ENCODE assay signal across 8 mouse cellular contexts in the genomic region with DNA sequence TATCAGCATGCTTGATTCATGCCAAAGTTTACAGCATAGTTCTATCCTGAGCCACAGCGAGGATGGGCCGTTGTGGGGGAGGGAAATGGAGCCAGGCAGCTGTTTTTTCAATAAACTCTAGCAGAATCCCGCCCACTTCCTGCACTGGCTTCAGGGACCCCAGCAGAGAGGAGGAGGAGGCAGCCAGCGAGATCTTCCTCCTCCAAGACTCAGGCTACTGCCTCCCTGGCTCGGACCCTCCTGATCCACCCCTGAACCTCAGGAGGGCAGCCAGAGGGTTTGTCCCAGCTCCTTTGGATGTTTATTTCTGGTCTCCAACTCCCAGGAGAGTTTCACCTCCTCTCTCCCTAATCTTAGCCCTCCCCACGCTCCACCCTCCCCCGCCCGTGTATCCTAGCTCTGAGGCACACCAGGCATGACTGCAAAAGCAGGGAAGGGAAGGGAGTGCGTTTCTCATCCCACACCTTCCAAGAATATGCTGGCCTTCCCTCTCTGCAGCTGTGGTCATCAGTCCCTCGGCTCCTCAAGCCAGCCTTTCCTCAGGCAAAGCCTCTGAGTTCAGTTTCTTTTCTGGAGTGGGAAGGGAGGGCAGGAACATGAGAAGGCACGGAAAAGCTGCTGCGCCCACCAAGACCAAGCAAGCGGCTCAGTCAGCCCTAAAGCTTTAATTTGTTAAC.
A peak's percentile ranks its signal among the peaks of the same experiment; 100 is the strongest.
DNase-seq lines count a peak whose midpoint lies in the region; ATAC-seq and TF ChIP-seq lines count a peak whose summit lies in the region.

No protein-coding gene starts in this region.

- H3K4me1 ChIP-seq in lung, postnatal 0 days (ENCODE audit: insufficient read depth, low read depth, low read length) = no peaks in the 10 kb centered on the region

- WGBS in lung, postnatal 0 days = 3% methylated on average over 10 of the region's 13 CpGs

- peak; percentile 65 for TF ChIP-seq EP300 in lung, postnatal 0 days (IDR thresholded peaks at IDR 0.05)

- peak; percentile 90 for ATAC-seq in frontal cortex, adult (ENCODE audit: low TSS enrichment)
- peak; percentile 94 for ATAC-seq in lung, postnatal 0 days

- no peaks in the 10 kb centered on the region for H3K9me3 ChIP-seq in lung, postnatal 0 days (ENCODE audit: low read length)

- TF ChIP-seq CTCF in lung, postnatal 0 days (IDR thresholded peaks at IDR 0.05) = no peak

- peak overlapping the region; percentile 88 for H3K27ac ChIP-seq in lung, postnatal 0 days (ENCODE audit: low read length)

- H3K9ac ChIP-seq in lung, postnatal 0 days (replicated peaks; ENCODE audit: low read depth) = 0 out of 2 replicates have a peak overlapping the region, but pooled peaks have one; percentile 13

- peak; percentile 82 for DNase-seq in 416B (ENCODE audit: low read depth)
- peak; percentile 48 for DNase-seq in adrenal gland, postnatal 25 days
- peak; percentile 86 for DNase-seq in heart, postnatal 4 days
- DNase-seq in layer of hippocampus, postnatal 10 days (ENCODE audit: low spot score in 2 of 2) = peak; percentile 18 to 47
- peak; percentile 95 for DNase-seq in lung, postnatal 0 days (ENCODE audit: low spot score)
- peak; percentile 60 for DNase-seq in ovary, postnatal 14 days (ENCODE audit: low spot score)
- peak; percentile 88 to 89 for DNase-seq in thymus, postnatal 10 days (ENCODE audit: low spot score in 2 of 2)

- H3K4me3 ChIP-seq in lung, postnatal 0 days (ENCODE audit: low read depth, low read length) = peak overlapping the region; percentile 45

- no peaks in the 10 kb centered on the region for H3K36me3 ChIP-seq in lung, postnatal 0 days (ENCODE audit: insufficient read depth, low read length)

- H3K27me3 ChIP-seq in lung, postnatal 0 days (replicated peaks; ENCODE audit: insufficient read depth, low read length) = no peaks in the 10 kb centered on the region

- peak overlapping the region; percentile 67 for H3K4me2 ChIP-seq in lung, postnatal 0 days (replicated peaks; ENCODE audit: low read depth, low read length)

Comparison
In these comparisons a context has a peak if more than half of its experiments do, and no peak if none do; other contexts are left out.
1. Peak in every context shown above with its lines: DNase-seq, ATAC-seq, H3K4me3 ChIP-seq and H3K27ac ChIP-seq.
2. DNase-seq: peak in every context shown above with its lines; median percentile 95 in lung, postnatal 0 days; 88 in thymus, postnatal 10 days; 86 in heart, postnatal 4 days; 82 in 416B; 60 in ovary, postnatal 14 days; 48 in adrenal gland, postnatal 25 days; 32 in layer of hippocampus, postnatal 10 days.